Mouse (Mus musculus) MEL (cell line): ENCODE measurements around the gene Dcp1b. TPM values are rescaled to one million over a fixed set of nuclear protein-coding genes. Genes with fewer than 3 reads are reported as not detected.

Source experiments
- DNase-seq: peaks from one replicate; pipeline ENCODE4 v3.0.0; 2011; ENCODE audit warnings: low read depth, low spot score
- H3K27ac ChIP-seq: 2 replicates; pipeline ENCODE4 v1.5.1; 2012; ENCODE audit warnings: low read depth, mild to moderate bottlenecking, control low read depth, low read length, moderate library complexity; ENCODE audit not compliant: control insufficient read depth
- H3K27me3 ChIP-seq, 2 experiments: fragments of 150-350 bp in 1 of 2; sonication (generic) in 1 of 2; 2 replicates each; pipeline ENCODE4 v1.6.1; 2012; ENCODE audit warnings: low read length in 2 of 2, mild to moderate bottlenecking in 2 of 2, improper control_type of control experiment in 1 of 2, moderate library complexity in 1 of 2; ENCODE audit not compliant: insufficient read depth in 2 of 2, control insufficient read depth in 1 of 2
- H3K36me3 ChIP-seq, 2 experiments: 2 replicates each; pipeline ENCODE4 v1.6.1; 2012 to 2014; ENCODE audit warnings: low read length in 2 of 2, improper control_type of control experiment in 1 of 2, inconsistent platforms in 1 of 2, mild to moderate bottlenecking in 1 of 2; ENCODE audit not compliant: insufficient read depth in 2 of 2, control insufficient read depth in 1 of 2
- H3K4me1 ChIP-seq, 2 experiments: fragments of 150-350 bp in 1 of 2; sonication (generic) in 1 of 2; 2 replicates each; pipeline ENCODE4 v1.6.1; 2012; ENCODE audit warnings: low read length in 2 of 2, improper control_type of control experiment in 1 of 2, mild to moderate bottlenecking in 1 of 2; ENCODE audit not compliant: insufficient read depth in 2 of 2, control insufficient read depth in 1 of 2
- H3K4me3 ChIP-seq, 2 experiments: fragments of 150-350 bp in 1 of 2; sonication (generic) in 1 of 2; 2 replicates each; pipeline ENCODE4 v1.5.1; 2012; ENCODE audit warnings: low read depth in 2 of 2, low read length in 2 of 2, mild to moderate bottlenecking in 2 of 2, moderate library complexity in 2 of 2, control low read depth in 1 of 2, improper control_type of control experiment in 1 of 2; ENCODE audit not compliant: control insufficient read depth in 1 of 2, insufficient read depth in 1 of 2
- H3K79me2 ChIP-seq: 2 replicates; pipeline ENCODE4 v1.6.1; 2012; ENCODE audit warnings: mild to moderate bottlenecking, low read length, moderate library complexity; ENCODE audit not compliant: control insufficient read depth, poor library complexity, insufficient read depth
- H3K9ac ChIP-seq: 2 replicates; pipeline ENCODE4 v1.6.1; 2012; ENCODE audit warnings: low read depth, mild to moderate bottlenecking, control low read depth, low read length, moderate library complexity; ENCODE audit not compliant: control insufficient read depth, poor library complexity, severe bottlenecking
- H3K9me3 ChIP-seq: fragments of 150-350 bp; sonication (generic); replicated peaks from 2 replicates; pipeline ENCODE4 v1.6.1; 2012; ENCODE audit warnings: mild to moderate bottlenecking, low read length, improper control_type of control experiment, moderate library complexity; ENCODE audit not compliant: insufficient read depth
- CHD2 ChIP-seq: IDR thresholded peaks from 2 replicates; pipeline ENCODE4 v1.6.1; 2011; ENCODE audit warnings: low read length, improper control_type of control experiment
- E2F4 ChIP-seq: IDR thresholded peaks from 2 replicates; pipeline ENCODE4 v1.6.1; 2011; ENCODE audit warnings: low read depth, low read length, improper control_type of control experiment, borderline replicate concordance
- ELF1 ChIP-seq: IDR thresholded peaks from 2 replicates; pipeline ENCODE4 v1.6.1; 2014; ENCODE audit warnings: low read depth, mild to moderate bottlenecking, inconsistent platforms, low read length, improper control_type of control experiment, moderate library complexity
- EP300 ChIP-seq, 2 experiments: IDR thresholded peaks; 2 replicates each; pipeline ENCODE4 v1.6.1; 2011; ENCODE audit warnings: improper control_type of control experiment in 2 of 2, low read length in 2 of 2, low read depth in 1 of 2, mild to moderate bottlenecking in 1 of 2
- ETS1 ChIP-seq: IDR thresholded peaks from 2 replicates; pipeline ENCODE4 v1.6.1; 2012; ENCODE audit warnings: low read depth, mild to moderate bottlenecking, inconsistent platforms, low read length, improper control_type of control experiment, moderate library complexity
- GATA1 ChIP-seq: IDR thresholded peaks from 2 replicates; pipeline ENCODE4 v1.6.1; 2011; ENCODE audit warnings: low read depth, low read length, improper control_type of control experiment
- JUND ChIP-seq: IDR thresholded peaks from 2 replicates; pipeline ENCODE4 v1.6.1; 2011; ENCODE audit warnings: low read depth, mild to moderate bottlenecking, improper control_type of control experiment, low read length
- KAT2A ChIP-seq: conservative IDR thresholded peaks from 2 replicates; pipeline ENCODE4 v1.6.1; 2012; ENCODE audit warnings: low read depth, low read length, improper control_type of control experiment, inconsistent platforms
- MAX ChIP-seq: IDR thresholded peaks from 2 replicates; pipeline ENCODE4 v1.6.1; 2011; ENCODE audit warnings: low read length, improper control_type of control experiment
- MAZ ChIP-seq: IDR thresholded peaks from 2 replicates; pipeline ENCODE4 v1.6.1; 2012; ENCODE audit warnings: low read depth, mild to moderate bottlenecking, inconsistent platforms, low read length, improper control_type of control experiment
- MEF2A ChIP-seq: IDR thresholded peaks from 2 replicates; pipeline ENCODE4 v1.6.1; 2014; ENCODE audit warnings: low read depth, mild to moderate bottlenecking, inconsistent platforms, low read length, improper control_type of control experiment; ENCODE audit not compliant: poor library complexity, insufficient replicate concordance, severe bottlenecking; ENCODE audit errors: extremely low read depth
- MYC ChIP-seq: IDR thresholded peaks from 2 replicates; pipeline ENCODE4 v1.6.1; 2011; ENCODE audit warnings: low read depth, mild to moderate bottlenecking, low read length, improper control_type of control experiment, moderate library complexity
- POLR2A ChIP-seq, 2 experiments: IDR thresholded peaks; 2 replicates each; pipeline ENCODE4 v1.6.1; 2011 to 2012; ENCODE audit warnings: low read length in 2 of 2, mild to moderate bottlenecking in 2 of 2, control low read depth in 1 of 2, improper control_type of control experiment in 1 of 2, low read depth in 1 of 2, moderate library complexity in 1 of 2; ENCODE audit not compliant: control insufficient read depth in 1 of 2, insufficient read depth in 1 of 2, poor library complexity in 1 of 2
- POLR2AphosphoS2 ChIP-seq: IDR thresholded peaks from 2 replicates; pipeline ENCODE4 v1.6.1; 2011; ENCODE audit warnings: low read length, improper control_type of control experiment
- POLR2AphosphoS5 ChIP-seq: IDR thresholded peaks from 2 replicates; pipeline ENCODE4 v1.6.1; 2012; ENCODE audit warnings: low read depth, borderline replicate concordance, mild to moderate bottlenecking, inconsistent platforms, low read length, moderate library complexity, mixed read lengths
- RAD21 ChIP-seq: IDR thresholded peaks from 2 replicates; pipeline ENCODE4 v1.6.1; 2011; ENCODE audit warnings: mild to moderate bottlenecking, low read depth, low read length, improper control_type of control experiment
- RCOR1 ChIP-seq: IDR thresholded peaks from 2 replicates; pipeline ENCODE4 v1.6.1; 2012; ENCODE audit warnings: low read depth, mild to moderate bottlenecking, inconsistent platforms, low read length, improper control_type of control experiment
- SIN3A ChIP-seq: IDR thresholded peaks from 2 replicates; pipeline ENCODE4 v1.6.1; 2012; ENCODE audit warnings: low read length, improper control_type of control experiment, inconsistent platforms
- SMC3 ChIP-seq: IDR thresholded peaks from 2 replicates; pipeline ENCODE4 v1.6.1; 2011; ENCODE audit warnings: low read depth, low read length, improper control_type of control experiment
- TCF12 ChIP-seq: IDR thresholded peaks from 2 replicates; pipeline ENCODE4 v1.6.1; 2014; ENCODE audit warnings: low read depth, mild to moderate bottlenecking, inconsistent platforms, low read length, improper control_type of control experiment, moderate library complexity
- USF1 ChIP-seq: IDR thresholded peaks from 2 replicates; pipeline ENCODE4 v1.6.1; 2014; ENCODE audit warnings: low read depth, mild to moderate bottlenecking, inconsistent platforms, low read length, improper control_type of control experiment, moderate library complexity
- USF2 ChIP-seq, 2 experiments: IDR thresholded peaks; 2 replicates each; pipeline ENCODE4 v1.6.1; 2011 to 2012; ENCODE audit warnings: improper control_type of control experiment in 2 of 2, low read length in 2 of 2, borderline replicate concordance in 1 of 2, inconsistent platforms in 1 of 2, low read depth in 1 of 2, mild to moderate bottlenecking in 1 of 2; ENCODE audit not compliant: insufficient read depth in 1 of 2
- ZC3H11A ChIP-seq: IDR thresholded peaks from 2 replicates; pipeline ENCODE4 v1.6.1; 2012; ENCODE audit warnings: low read depth, mild to moderate bottlenecking, inconsistent platforms, low read length, improper control_type of control experiment
- ZNF384 ChIP-seq: IDR thresholded peaks from 2 replicates; pipeline ENCODE4 v1.6.1; 2012; ENCODE audit warnings: low read depth, mild to moderate bottlenecking, inconsistent platforms, low read length, improper control_type of control experiment
- polyA plus RNA-seq, 2 experiments: library from polyadenylated mRNA; stranded (reverse) in 1 of 2; unstranded in 1 of 2; fragments of >175 nt in 1 of 2; fragments of >200 nt in 1 of 2; gene quantifications; 2 replicates each; pipeline versions ENCODE4 v1.2.1 to v1.2.4; 2012; ENCODE audit warnings: low replicate concordance in 2 of 2, low read depth in 1 of 2; ENCODE audit not compliant: insufficient read length in 2 of 2, insufficient read depth in 1 of 2, missing spikeins in 1 of 2
- total RNA-seq: library from RNA; depleted of rRNA; stranded (reverse); fragments of 300-350 nt; gene quantifications from 2 replicates; pipeline ENCODE4 v1.2.3, GENCODE M21; 2012

Gene Dcp1b
- total and polyA plus RNA-seq, 3 experiments = 7.9 to 15.7 TPM; not detected in 1

DNA sequence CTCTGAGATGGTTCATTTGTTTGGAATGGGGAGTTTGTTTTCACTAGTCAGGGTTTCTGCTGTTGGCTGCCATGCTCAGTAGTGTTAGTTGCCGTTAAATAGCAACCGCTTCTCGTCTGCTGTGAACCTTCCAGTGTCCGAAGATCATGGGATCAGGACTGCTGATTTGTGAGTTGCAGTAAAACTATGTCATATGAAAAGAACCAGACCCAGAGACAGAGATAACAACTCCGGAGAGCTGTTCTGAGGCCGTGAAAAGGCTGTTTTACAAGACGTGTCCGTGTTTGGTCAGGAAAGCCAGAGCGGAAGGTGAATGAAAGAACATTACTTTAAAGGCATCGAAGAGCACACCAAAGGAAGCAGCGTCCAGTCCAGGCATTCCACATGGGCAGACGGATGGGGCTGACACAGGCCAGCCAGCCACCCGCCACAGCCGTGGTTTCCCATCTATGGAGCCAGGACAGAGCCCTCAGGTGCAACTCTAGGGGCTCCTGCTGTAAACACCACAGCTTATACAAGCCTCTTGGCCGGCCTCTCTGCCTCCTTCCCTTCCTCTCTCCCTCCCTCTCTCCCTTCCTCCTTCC lies 18.6 kb downstream of the Dcp1b start:
- Histone ChIP-seq H3K4me1 (no peaks in the 10 kb centered on the region), H3K36me3 (peaks cover 0 to 2% of the 10 kb centered on the region in 2 experiments; a peak in 2 of 4 replicates), H3K27ac (no peak overlapping the region), H3K4me3 (no peak overlapping the region), H3K27me3 (no peaks in the 10 kb centered on the region), H3K9ac (no peak overlapping the region), H3K9me3 (no peaks in the 10 kb centered on the region), H3K79me2 (no peaks in the 10 kb centered on the region)
- TF ChIP-seq MAX = no peak
- no peak for TF ChIP-seq ZNF384
- no peak for TF ChIP-seq ZC3H11A
- TF ChIP-seq POLR2A (IDR thresholded peaks at IDR 0.05; ENCODE audit: control insufficient read depth in 1 of 2, insufficient read depth in 1 of 2, low read depth in 1 of 2, low read length in 2 of 2, poor library complexity in 1 of 2) = no peak
- TF ChIP-seq MYC = no peak
- no peak for TF ChIP-seq SIN3A
- TF ChIP-seq JUND = no peak
- no peak for TF ChIP-seq GATA1
- no peak for DNase-seq

DNA sequence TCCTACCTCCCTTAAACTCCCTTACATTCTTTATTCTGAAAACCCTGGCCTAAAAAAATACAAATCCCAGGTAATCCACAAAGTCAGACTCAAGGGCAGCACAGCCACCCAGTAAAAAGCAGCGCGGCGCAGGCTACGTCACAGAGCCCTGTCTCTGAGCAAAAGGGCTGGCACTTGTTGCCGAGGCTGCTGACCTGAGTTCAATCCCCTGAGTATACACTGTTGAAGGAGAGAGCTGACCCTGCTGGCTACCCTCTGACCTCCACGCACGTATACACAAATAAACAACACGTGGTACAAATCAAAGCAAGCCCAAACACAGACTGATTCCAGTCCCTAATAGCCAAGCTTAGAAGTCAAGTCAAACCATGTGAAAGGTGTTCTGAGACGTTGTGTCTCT lies 19.1 kb downstream of the Dcp1b start:
- Histone ChIP-seq H3K79me2 (no peaks in the 10 kb centered on the region), H3K36me3 (no peaks in the 10 kb centered on the region; a peak in 2 of 4 replicates), H3K4me1 (no peaks in the 10 kb centered on the region), H3K9me3 (no peaks in the 10 kb centered on the region), H3K27me3 (no peaks in the 10 kb centered on the region), H3K4me3 (no peak overlapping the region), H3K9ac (no peak overlapping the region), H3K27ac (no peak overlapping the region)
- TF ChIP-seq MEF2A (no peak), MAZ (no peak), ELF1 (no peak), ZNF384 (no peak), ETS1 (no peak), KAT2A (no peak), EP300 (IDR thresholded peaks at IDR 0.05; ENCODE audit: low read depth in 1 of 2, low read length in 2 of 2) (no peak), CHD2 (no peak), USF1 (no peak), RCOR1 (no peak), E2F4 (no peak), SMC3 (no peak), USF2 (IDR thresholded peaks at IDR 0.05; ENCODE audit: borderline replicate concordance in 1 of 2, insufficient read depth in 1 of 2, low read depth in 1 of 2, low read length in 2 of 2) (no peak), POLR2AphosphoS5 (no peak), POLR2AphosphoS2 (no peak), TCF12 (no peak), RAD21 (no peak), SIN3A (no peak)
- DNase-seq = no peak
